Mouse (Mus musculus): Measurements from ENCODE around the gene Socs2. TPM values are rescaled to one million over a fixed set of nuclear protein-coding genes. Genes with fewer than 3 reads are reported as not detected.

The Socs2 gene
- total RNA-seq, 2 experiments from 2014 or later = 78.0 to 81.5 TPM

- no peak for DNase-seq
- intact Hi-C loops (cut with DNase I) = no loop called here
These were observed 9.5 kb upstream of the Socs2 start for GRCm38 (mm10) chr10:95426207-95427115.

GRCm38 (mm10) chr10:95422681-95423080, 5.7 kb upstream of the Socs2 start:
- intact Hi-C loops (cut with DNase I) = no loop called here
- DNase-seq = no peak

GRCm38 (mm10) chr10:95420284-95420683, 3.3 kb upstream of the Socs2 start:
- DNase-seq = no peak
- intact Hi-C loops (cut with DNase I) = no loop called here

GRCm38 (mm10) chr10:95419726-95420125, 2.7 kb upstream of the Socs2 start:
- no peak for DNase-seq
- intact Hi-C loops (cut with DNase I) = loop anchor here (5.0 to 10.0 kb wide), 4 partner anchors 95 to 427 kb away; partner anchors contain the start of gene Cradd

- intact Hi-C loops (cut with DNase I) = loop anchor here (5.0 to 10.0 kb wide), 4 partner anchors 94 to 426 kb away; partner anchors contain the start of gene Cradd
These were observed 1.7 kb upstream of the Socs2 start for GRCm38 (mm10) chr10:95418631-95419030.

GRCm38 (mm10) chr10:95417496-95418236, 686 bp upstream of the Socs2 start:
- DNase-seq = peak; percentile 79
- intact Hi-C loops (cut with DNase I) = loop anchor here (5.0 to 10.0 kb wide), 4 partner anchors 93 to 425 kb away; partner anchors contain the start of gene Cradd

More at GRCm38 (mm10) chr10:95418631-95419030, 1.7 kb upstream of the Socs2 start:
- DNase-seq = no peak

- no peak for DNase-seq
- intact Hi-C loops (cut with DNase I) = loop anchor here (5.0 to 10.0 kb wide), 4 partner anchors 92 to 424 kb away; partner anchors contain the start of gene Cradd
These were observed 657 bp downstream of the Socs2 start for GRCm38 (mm10) chr10:95416361-95416684.

- intact Hi-C loops (cut with DNase I) = loop anchor here (5.0 to 10.0 kb wide), 4 partner anchors 91 to 423 kb away; partner anchors contain the start of gene Cradd
- DNase-seq = peak; percentile 51
These were observed 1.2 kb downstream of the Socs2 start for GRCm38 (mm10) chr10:95415533-95416360.

GRCm38 (mm10) chr10:95415159-95415532, 1.8 kb downstream of the Socs2 start:
- intact Hi-C loops (cut with DNase I) = loop anchor here (5.0 to 10.0 kb wide), 4 partner anchors 90 to 423 kb away; partner anchors contain the start of gene Cradd
- DNase-seq = peak; percentile 15

- intact Hi-C loops (cut with DNase I) = loop anchor here (5.0 to 10.0 kb wide), 4 partner anchors 90 to 422 kb away; partner anchors contain the start of gene Cradd
- DNase-seq = peak; percentile 62
These were observed 2.4 kb downstream of the Socs2 start for GRCm38 (mm10) chr10:95414316-95415158.

- no peak for DNase-seq
- intact Hi-C loops (cut with DNase I) = loop anchor here (10.0 kb wide), 3 partner anchors 86 to 326 kb away; partner anchors contain the start of gene Cradd
These were observed 5.8 kb downstream of the Socs2 start for GRCm38 (mm10) chr10:95411139-95411538.

- DNase-seq = no peak
- intact Hi-C loops (cut with DNase I) = loop anchor here (10.0 kb wide), 3 partner anchors 86 to 326 kb away; partner anchors contain the start of gene Cradd
These were observed 6.3 kb downstream of the Socs2 start for GRCm38 (mm10) chr10:95410709-95411108.

GRCm38 (mm10) chr10:95410209-95410608, 6.8 kb downstream of the Socs2 start:
- DNase-seq = no peak
- intact Hi-C loops (cut with DNase I) = loop anchor here (10.0 kb wide), 3 partner anchors 85 to 325 kb away; partner anchors contain the start of gene Cradd

- intact Hi-C loops (cut with DNase I) = no loop called here
- no peak for DNase-seq
These were observed 7.8 kb downstream of the Socs2 start for GRCm38 (mm10) chr10:95409149-95409548.

GRCm38 (mm10) chr10:95408487-95408886, 8.5 kb downstream of the Socs2 start:
- intact Hi-C loops (cut with DNase I) = no loop called here

GRCm38 (mm10) chr10:95407541-95408160, 9.3 kb downstream of the Socs2 start:
- intact Hi-C loops (cut with DNase I) = no loop called here
- DNase-seq = no peak

More at GRCm38 (mm10) chr10:95408487-95408886, 8.5 kb downstream of the Socs2 start:
- no peak for DNase-seq

GRCm38 (mm10) chr10:95404774-95405173, 12.2 kb downstream of the Socs2 start:
- no peak for DNase-seq
- intact Hi-C loops (cut with DNase I) = no loop called here

GRCm38 (mm10) chr10:95399689-95400354, 17.2 kb downstream of the Socs2 start:
- intact Hi-C loops (cut with DNase I) = no loop called here
- no peak for DNase-seq
